Mouse (Mus musculus): ENCODE data around the gene Smad1.

GRCm38 (mm10) chr8:79345856-79346255 lies 53.5 kb downstream of the Smad1 start:
- TF ChIP-seq TAL1 (conservative IDR thresholded peaks at IDR 0.05; ENCODE audit: low read depth, low read length): no peak
- TF ChIP-seq CTCF (IDR thresholded peaks at IDR 0.05; ENCODE audit: low read depth, low read length): no peak
- no peak for TF ChIP-seq GATA1 (IDR thresholded peaks at IDR 0.05; ENCODE audit: borderline replicate concordance, low read length)
- no peak for TF ChIP-seq GATA2 (IDR thresholded peaks at IDR 0.05; ENCODE audit: borderline replicate concordance, low read depth, low read length)
- TF ChIP-seq POLR2AphosphoS5 (IDR thresholded peaks at IDR 0.05; ENCODE audit: insufficient replicate concordance, low read depth, low read length): no peak
